Mouse (Mus musculus) CH12.LX (cell line): ENCODE data around the gene Slc25a26. TPM values are rescaled to one million over a fixed set of nuclear protein-coding genes. Genes with fewer than 3 reads are reported as not detected.

Experiments
- DNase-seq: peaks from one replicate; pipeline ENCODE4 v3.0.0-alpha.2; 2013; ENCODE audit errors: extremely low read depth
- H3K27ac ChIP-seq: 2 replicates; pipeline ENCODE4 v1.5.1; 2012; ENCODE audit warnings: low read depth, mild to moderate bottlenecking, control low read depth, moderate library complexity; ENCODE audit not compliant: insufficient read depth
- H3K27me3 ChIP-seq: replicated peaks from 2 replicates; pipeline ENCODE3; 2012; ENCODE audit warnings: inconsistent platforms
- H3K36me3 ChIP-seq, 2 experiments: replicated peaks in 1 of 2; 2 replicates each; pipeline versions ENCODE3 to v1.6.1; 2012; ENCODE audit warnings: inconsistent platforms in 1 of 2, low read length in 1 of 2, mild to moderate bottlenecking in 1 of 2, mixed read lengths in 1 of 2, moderate library complexity in 1 of 2; ENCODE audit not compliant: control insufficient read depth in 1 of 2, insufficient read depth in 1 of 2
- H3K4me1 ChIP-seq, 2 experiments: 2 replicates each; pipeline ENCODE4 v1.6.1; 2012; ENCODE audit warnings: inconsistent platforms in 1 of 2, moderate library complexity in 1 of 2; ENCODE audit not compliant: insufficient read depth in 2 of 2, control insufficient read depth in 1 of 2
- H3K4me2 ChIP-seq: 2 replicates; pipeline ENCODE4 v1.6.1; 2012; ENCODE audit warnings: low read depth, mild to moderate bottlenecking, control low read depth; ENCODE audit not compliant: poor library complexity, insufficient read depth, severe bottlenecking
- H3K4me3 ChIP-seq, 3 experiments: fragments of 150-350 bp in 1 of 3; sonication (generic) in 1 of 3; replicated peaks in 1 of 3; 2 replicates each; pipeline versions ENCODE3 to v1.5.1; 2011 to 2012; ENCODE audit warnings: low read depth in 2 of 3, low read length in 2 of 3, mild to moderate bottlenecking in 2 of 3, moderate library complexity in 2 of 3, control low read depth in 1 of 3, improper control_type of control experiment in 1 of 3, inconsistent platforms in 1 of 3, mixed read lengths in 1 of 3; ENCODE audit not compliant: poor library complexity in 1 of 3
- H3K79me2 ChIP-seq: replicated peaks from 2 replicates; pipeline ENCODE4 v1.6.1; 2012; ENCODE audit warnings: mild to moderate bottlenecking, moderate library complexity; ENCODE audit not compliant: control insufficient read depth, poor library complexity, insufficient read depth, severe bottlenecking; ENCODE audit errors: extremely low read depth
- H3K9ac ChIP-seq: 2 replicates; pipeline ENCODE4 v1.6.1; 2012; ENCODE audit warnings: low read depth, mild to moderate bottlenecking, control low read depth, moderate library complexity; ENCODE audit not compliant: insufficient read depth
- H3K9me3 ChIP-seq: replicated peaks from 2 replicates; pipeline ENCODE3; 2012; ENCODE audit warnings: low read length, inconsistent platforms, mixed read lengths
- BHLHE40 ChIP-seq: IDR thresholded peaks from 2 replicates; pipeline ENCODE4 v1.6.1; 2011; ENCODE audit warnings: mild to moderate bottlenecking, low read depth, low read length, improper control_type of control experiment
- CHD2 ChIP-seq: IDR thresholded peaks from 2 replicates; pipeline ENCODE4 v1.6.1; 2011; ENCODE audit warnings: low read length, improper control_type of control experiment
- ELF1 ChIP-seq: IDR thresholded peaks from 2 replicates; pipeline ENCODE4 v1.6.1; 2014; ENCODE audit warnings: low read depth, mild to moderate bottlenecking, inconsistent platforms, low read length, improper control_type of control experiment
- EP300 ChIP-seq: IDR thresholded peaks from 2 replicates; pipeline ENCODE4 v1.6.1; 2011; ENCODE audit warnings: low read length, improper control_type of control experiment
- JUN ChIP-seq: IDR thresholded peaks from 2 replicates; pipeline ENCODE4 v1.6.1; 2011; ENCODE audit warnings: low read depth, mild to moderate bottlenecking, low read length, improper control_type of control experiment, moderate library complexity; ENCODE audit not compliant: insufficient read depth
- JUND ChIP-seq: conservative IDR thresholded peaks from 2 replicates; pipeline ENCODE4 v1.6.1; 2011; ENCODE audit warnings: low read depth, low read length, improper control_type of control experiment
- KAT2A ChIP-seq: IDR thresholded peaks from 2 replicates; pipeline ENCODE4 v1.6.1; 2012; ENCODE audit warnings: low read length, improper control_type of control experiment, inconsistent platforms; ENCODE audit not compliant: insufficient replicate concordance
- MAFK ChIP-seq: IDR thresholded peaks from 2 replicates; pipeline ENCODE4 v1.6.1; 2011; ENCODE audit warnings: low read length, improper control_type of control experiment; ENCODE audit not compliant: insufficient replicate concordance
- MAZ ChIP-seq: IDR thresholded peaks from 2 replicates; pipeline ENCODE4 v1.6.1; 2012; ENCODE audit warnings: low read depth, mild to moderate bottlenecking, inconsistent platforms, low read length, improper control_type of control experiment, moderate library complexity
- MEF2A ChIP-seq: IDR thresholded peaks from 2 replicates; pipeline ENCODE4 v1.6.1; 2014; ENCODE audit warnings: low read depth, mild to moderate bottlenecking, inconsistent platforms, low read length, improper control_type of control experiment, borderline replicate concordance
- NELFE ChIP-seq: IDR thresholded peaks from 2 replicates; pipeline ENCODE4 v1.6.1; 2011; ENCODE audit warnings: low read depth, low read length, improper control_type of control experiment
- POLR2AphosphoS2 ChIP-seq: IDR thresholded peaks from 2 replicates; pipeline ENCODE4 v1.6.1; 2011; ENCODE audit warnings: low read depth, low read length, improper control_type of control experiment
- RCOR1 ChIP-seq: conservative IDR thresholded peaks from 2 replicates; pipeline ENCODE4 v1.6.1; 2012; ENCODE audit warnings: low read depth, mild to moderate bottlenecking, inconsistent platforms, low read length, improper control_type of control experiment
- SMC3 ChIP-seq: IDR thresholded peaks from 2 replicates; pipeline ENCODE4 v1.6.1; 2011; ENCODE audit warnings: low read depth, low read length, improper control_type of control experiment
- USF1 ChIP-seq: IDR thresholded peaks from 2 replicates; pipeline ENCODE4 v1.6.1; 2014; ENCODE audit warnings: low read depth, mild to moderate bottlenecking, inconsistent platforms, low read length, improper control_type of control experiment
- USF2 ChIP-seq: conservative IDR thresholded peaks from 2 replicates; pipeline ENCODE4 v1.6.1; 2011; ENCODE audit warnings: low read depth, low read length, improper control_type of control experiment
- ZNF384 ChIP-seq: IDR thresholded peaks from 2 replicates; pipeline ENCODE4 v1.6.1; 2012; ENCODE audit warnings: low read depth, low read length, improper control_type of control experiment, inconsistent platforms
- dilution Hi-C: fragments of 300-500 bp; cut with MboI; formaldehyde crosslinking; loops from 2 replicates; pipeline ENCODE4 v1.14.3; 2020; ENCODE audit warnings: low sequenced_read_pairs; ENCODE audit not compliant: extremely low pct_unique_long_range_greater_than_20kb, extremely low pct_ligation_motif_present
- in situ Hi-C: fragments of 300-500 bp; cut with MboI; formaldehyde crosslinking; loops from 3 replicates; pipeline ENCODE4 v1.14.3; 2019; ENCODE audit warnings: low sequenced_read_pairs, low pct_ligation_motif_present, low pct_unique_long_range_greater_than_20kb, mixed read lengths
- polyA plus RNA-seq: library from polyadenylated mRNA; unstranded; fragments of >175 nt; gene quantifications from 2 replicates; pipeline ENCODE4 v1.2.1, GENCODE M21; 2012; ENCODE audit warnings: low read depth; ENCODE audit not compliant: insufficient read length
- total RNA-seq, 2 experiments: library from RNA; depleted of rRNA; stranded (reverse); fragments of 300-350 nt in 1 of 2; fragments of >200 nt in 1 of 2; gene quantifications; 2 replicates each; pipeline ENCODE4 v1.2.3; 2012 to 2014

The Slc25a26 gene
- total and polyA plus RNA-seq, 3 experiments = 5.5 to 9.9 (median 5.9) TPM

DNA sequence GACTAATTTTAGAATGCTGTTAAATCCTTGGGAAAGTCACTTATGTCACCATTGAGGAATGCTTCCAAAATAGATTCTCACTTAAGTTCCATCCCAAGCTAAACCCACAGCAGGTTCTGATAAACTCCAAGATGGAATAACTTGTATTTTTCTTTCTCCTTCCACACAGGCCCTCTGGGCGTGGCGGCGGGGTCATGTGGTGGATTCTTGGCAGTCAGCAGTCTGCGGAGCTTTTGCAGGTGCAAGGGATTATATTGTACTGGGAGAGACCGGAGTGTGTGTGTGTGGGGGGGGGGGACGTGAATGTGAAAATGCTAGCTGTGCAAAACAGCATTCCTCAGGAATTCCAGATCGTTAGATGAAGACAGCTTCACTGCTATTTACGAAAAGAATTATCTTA is 92.1 kb downstream of the Slc25a26 start:
- TF ChIP-seq JUND (no peak), SMC3 (no peak), NELFE (no peak), MAFK (no peak), RCOR1 (no peak), KAT2A (no peak)
- TF ChIP-seq, all 38 proteins: peak for 0
- H3K27me3 ChIP-seq = no peaks in the 10 kb centered on the region
- no peaks in the 10 kb centered on the region for H3K4me1 ChIP-seq
- H3K9ac ChIP-seq = no peak overlapping the region
- no peak for DNase-seq
- H3K36me3 ChIP-seq = peaks cover 2 to 26% of the 10 kb centered on the region in 2 experiments
- peaks cover 2% of the 10 kb centered on the region for H3K9me3 ChIP-seq
- in situ Hi-C loops (no loop called here), dilution Hi-C loops (no loop called here)
- H3K4me3 ChIP-seq = no peak overlapping the region
- no peak overlapping the region for H3K27ac ChIP-seq
- no peaks in the 10 kb centered on the region for H3K79me2 ChIP-seq
- no peak overlapping the region for H3K4me2 ChIP-seq

DNA sequence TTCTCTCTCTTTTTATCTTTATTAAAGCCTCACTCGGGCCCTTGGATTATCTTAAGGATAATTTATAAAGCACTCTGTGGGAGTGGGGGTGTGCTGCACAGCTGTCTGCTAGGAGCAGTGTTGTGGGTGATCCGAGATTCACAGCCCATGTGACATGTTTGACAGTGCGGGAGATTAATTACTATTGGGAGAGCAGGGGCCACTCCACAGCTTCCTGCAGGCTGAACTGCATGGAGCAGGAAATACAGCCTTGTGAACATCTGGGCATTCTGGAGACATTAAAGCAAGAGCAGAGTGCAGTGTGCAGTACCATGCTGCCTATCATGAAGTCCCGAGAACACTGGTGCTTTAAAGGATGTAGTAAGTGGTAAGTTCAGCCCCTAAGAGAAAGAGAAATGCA is 92.6 kb downstream of the Slc25a26 start:
- Histone ChIP-seq H3K4me3 (no peak overlapping the region), H3K4me1 (no peaks in the 10 kb centered on the region), H3K27me3 (no peaks in the 10 kb centered on the region), H3K27ac (no peak overlapping the region), H3K79me2 (no peaks in the 10 kb centered on the region), H3K9ac (no peak overlapping the region), H3K36me3 (peaks cover 2 to 26% of the 10 kb centered on the region in 2 experiments), H3K9me3 (peaks cover 2% of the 10 kb centered on the region), H3K4me2 (no peak overlapping the region)
- in situ Hi-C loops (no loop called here), dilution Hi-C loops (no loop called here)
- TF ChIP-seq POLR2AphosphoS2 = no peak
- no peak for TF ChIP-seq CHD2
- TF ChIP-seq JUN = no peak
- no peak for TF ChIP-seq RCOR1
- no peak for TF ChIP-seq ZNF384
- no peak for TF ChIP-seq EP300
- DNase-seq = no peak

DNA sequence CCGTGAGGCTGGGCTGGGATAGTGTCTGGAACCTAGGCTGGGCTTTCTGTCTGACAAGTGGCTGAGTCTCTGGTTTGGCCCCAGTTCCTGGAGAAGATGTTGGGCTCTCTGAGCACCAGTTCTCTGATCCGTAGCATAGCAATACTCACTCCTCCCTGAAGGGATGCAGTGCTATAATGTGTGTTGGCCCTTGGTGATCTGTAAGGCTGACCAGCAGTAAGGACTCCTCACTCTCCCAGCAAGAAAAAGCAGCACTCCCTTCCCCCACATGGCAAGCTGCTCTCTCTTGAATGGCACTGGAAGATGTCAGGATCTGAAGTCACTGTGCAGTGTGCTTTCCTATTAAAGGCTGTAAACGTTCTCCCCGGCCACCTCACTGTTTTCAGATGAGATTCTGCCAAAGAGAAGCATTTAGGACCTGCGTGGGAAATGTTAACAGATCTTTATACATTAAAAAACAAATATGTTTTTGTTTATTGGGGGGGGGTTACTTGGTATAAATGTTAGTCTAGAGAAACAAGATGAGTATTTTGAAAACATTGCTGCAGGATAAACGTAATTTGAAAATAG is 94.0 kb downstream of the Slc25a26 start:
- dilution Hi-C loops = no loop called here
- Histone ChIP-seq H3K27me3 (no peaks in the 10 kb centered on the region), H3K79me2 (no peaks in the 10 kb centered on the region), H3K9ac (no peak overlapping the region), H3K9me3 (no peaks in the 10 kb centered on the region), H3K4me1 (no peaks in the 10 kb centered on the region), H3K4me2 (no peak overlapping the region), H3K36me3 (peaks cover 2 to 33% of the 10 kb centered on the region in 2 experiments), H3K4me3 (no peak overlapping the region), H3K27ac (no peak overlapping the region)
- DNase-seq = no peak
- in situ Hi-C loops = no loop called here
- TF ChIP-seq MEF2A (no peak), MAZ (no peak), USF2 (no peak), ELF1 (no peak), BHLHE40 (no peak), USF1 (no peak)
